Mouse (Mus musculus) adipocyte (in vitro differentiated cells): ENCODE data around the gene Gm13287.
"Not testable (repeated sequence)": the region's sequence is repeated elsewhere in the genome, so short reads cannot be mapped to it uniquely, and the experiment has no call there.

Experiments
- DNase-seq: peaks from one replicate; pipeline ENCODE4 v3.0.0-alpha.2; 2016; ENCODE audit warnings: low spot score

The Gm13287 gene

GRCm38 (mm10) chr4:88802954-88803353 lies at the start of gene Gm13287:
TSS of gene Gm13287 (plus strand) at chr4:88803254.
- not testable (repeated sequence) for DNase-seq

- DNase-seq, result not testable (repeated sequence)
These were observed 48.2 kb upstream of the Gm13287 start, which contains the start of gene Gm13271 for GRCm38 (mm10) chr4:88754818-88755340. TSS of gene Gm13271 (plus strand) at chr4:88754868.

GRCm38 (mm10) chr4:88756581-88757513 lies 46.2 kb upstream of the Gm13287 start:
- not testable (repeated sequence) for DNase-seq

- not testable (repeated sequence) for DNase-seq
These were observed 45.4 kb upstream of the Gm13287 start for GRCm38 (mm10) chr4:88757628-88758031.

GRCm38 (mm10) chr4:88758751-88759150 lies 44.3 kb upstream of the Gm13287 start:
- not testable (repeated sequence) for DNase-seq

GRCm38 (mm10) chr4:88759610-88760268 lies 43.3 kb upstream of the Gm13287 start, which contains the start of gene Gm13283:
TSS of gene Gm13283 (plus strand) at chr4:88760119.
- not testable (repeated sequence) for DNase-seq

- not testable (repeated sequence) for DNase-seq
These were observed 42.6 kb upstream of the Gm13287 start for GRCm38 (mm10) chr4:88760431-88760830.

GRCm38 (mm10) chr4:88761776-88762175 lies 41.3 kb upstream of the Gm13287 start:
- DNase-seq, result not testable (repeated sequence)

- not testable (repeated sequence) for DNase-seq
These were observed 40.7 kb upstream of the Gm13287 start for GRCm38 (mm10) chr4:88762341-88762740.

GRCm38 (mm10) chr4:88763384-88764018 lies 39.6 kb upstream of the Gm13287 start:
- peak; percentile 16 for DNase-seq

- DNase-seq, result not testable (repeated sequence)
These were observed 29.5 kb upstream of the Gm13287 start, which contains the start of gene Gm13290 for GRCm38 (mm10) chr4:88773534-88773933. TSS of gene Gm13290 (plus strand) at chr4:88773834.

GRCm38 (mm10) chr4:88776622-88777021 lies 26.4 kb upstream of the Gm13287 start, which contains the start of gene Gm13289:
TSS of gene Gm13289 (plus strand) at chr4:88776922.
- DNase-seq, result not testable (repeated sequence)

GRCm38 (mm10) chr4:88779550-88779949 lies 23.5 kb upstream of the Gm13287 start, which contains the start of gene Gm13272:
TSS of gene Gm13272 (plus strand) at chr4:88779850.
- not testable (repeated sequence) for DNase-seq

GRCm38 (mm10) chr4:88780320-88780719 lies 22.7 kb upstream of the Gm13287 start:
- not testable (repeated sequence) for DNase-seq

GRCm38 (mm10) chr4:88781831-88782230 lies 21.2 kb upstream of the Gm13287 start, which contains the start of gene Ifnz:
TSS of gene Ifnz (plus strand) at chr4:88782131.
- not testable (repeated sequence) for DNase-seq

- DNase-seq, result not testable (repeated sequence)
These were observed 20.7 kb upstream of the Gm13287 start for GRCm38 (mm10) chr4:88782335-88782734.

GRCm38 (mm10) chr4:88785409-88785808 lies 17.6 kb upstream of the Gm13287 start, which contains the start of gene Gm13276:
TSS of gene Gm13276 (plus strand) at chr4:88785709.
- DNase-seq, result not testable (repeated sequence)

- DNase-seq, result not testable (repeated sequence)
These were observed 14.7 kb upstream of the Gm13287 start, which contains the start of gene Gm13277 for GRCm38 (mm10) chr4:88788402-88788801. TSS of gene Gm13277 (plus strand) at chr4:88788632.

- DNase-seq, result not testable (repeated sequence)
These were observed 11.8 kb upstream of the Gm13287 start, which contains the start of gene Gm13278 for GRCm38 (mm10) chr4:88791250-88791649. TSS of gene Gm13278 (plus strand) at chr4:88791550.

GRCm38 (mm10) chr4:88793936-88794675 lies 8.9 kb upstream of the Gm13287 start, which contains the start of gene Gm13275:
TSS of gene Gm13275 (plus strand) at chr4:88794487.
- DNase-seq, result not testable (repeated sequence)
